Mouse (Mus musculus): ENCODE results near the gene Fhit.
"Not testable (repeated sequence)": the region's sequence is repeated elsewhere in the genome, so short reads cannot be mapped to it uniquely, and the experiment has no call there.

Gene Fhit

GRCm38 (mm10) chr14:9960396-9960795, 1201.4 kb downstream of the Fhit start:
- no peak for DNase-seq

GRCm38 (mm10) chr14:9899494-9899893, 1262.3 kb downstream of the Fhit start:
- no peak for DNase-seq

- DNase-seq: no peak
Observed at GRCm38 (mm10) chr14:9896556-9896955, 1265.3 kb downstream of the Fhit start.

GRCm38 (mm10) chr14:9852041-9852440, 1309.8 kb downstream of the Fhit start:
- no peak for DNase-seq

- DNase-seq: no peak
Observed at GRCm38 (mm10) chr14:9832290-9832689, 1329.5 kb downstream of the Fhit start.

GRCm38 (mm10) chr14:9828699-9829240, 1333.1 kb downstream of the Fhit start:
- DNase-seq: not testable (repeated sequence)

GRCm38 (mm10) chr14:9815963-9816362, 1345.9 kb downstream of the Fhit start:
- no peak for DNase-seq

- DNase-seq: no peak
Observed at GRCm38 (mm10) chr14:9811847-9812321, 1350.0 kb downstream of the Fhit start.

- DNase-seq: no peak
Observed at GRCm38 (mm10) chr14:9811177-9811846, 1350.5 kb downstream of the Fhit start.

- no peak for DNase-seq
Observed at GRCm38 (mm10) chr14:9793403-9793802, 1368.4 kb downstream of the Fhit start.

- DNase-seq: no peak
Observed at GRCm38 (mm10) chr14:9788402-9788950, 1373.4 kb downstream of the Fhit start.

- DNase-seq: no peak
Observed at GRCm38 (mm10) chr14:9787389-9787788, 1374.4 kb downstream of the Fhit start.

- no peak for DNase-seq
Observed at GRCm38 (mm10) chr14:9785861-9786260, 1376.0 kb downstream of the Fhit start.

- DNase-seq: no peak
Observed at GRCm38 (mm10) chr14:9751341-9751740, 1410.5 kb downstream of the Fhit start.

GRCm38 (mm10) chr14:9748709-9749108, 1413.1 kb downstream of the Fhit start:
- DNase-seq: no peak

- DNase-seq: no peak
Observed at GRCm38 (mm10) chr14:9721917-9722472, 1439.8 kb downstream of the Fhit start.

GRCm38 (mm10) chr14:9698621-9699020, 1463.2 kb downstream of the Fhit start:
- no peak for DNase-seq

GRCm38 (mm10) chr14:9697101-9697500, 1464.7 kb downstream of the Fhit start:
- DNase-seq: no peak

GRCm38 (mm10) chr14:9696004-9696403, 1465.8 kb downstream of the Fhit start:
- DNase-seq: no peak

- no peak for DNase-seq
Observed at GRCm38 (mm10) chr14:9695217-9695690, 1466.6 kb downstream of the Fhit start.

- no peak for DNase-seq
Observed at GRCm38 (mm10) chr14:9688664-9689257, 1473.1 kb downstream of the Fhit start.

- DNase-seq: no peak
Observed at GRCm38 (mm10) chr14:9684362-9684761, 1477.5 kb downstream of the Fhit start.

GRCm38 (mm10) chr14:9672728-9673127, 1489.1 kb downstream of the Fhit start:
- no peak for DNase-seq

Data from spleen, adult 18-20 months (tissue).